Mouse (Mus musculus) stomach, postnatal 0 days (tissue): ENCODE measurements around the gene Zfhx3. TPM values are rescaled to one million over a fixed set of nuclear protein-coding genes. Genes with fewer than 3 reads are reported as not detected.
A peak's percentile ranks its signal among the peaks of the same experiment; 100 is the strongest.

Experiments
- ATAC-seq: fragments of 200-750 bp; cut with Nextera tagmentation; 2 replicates; pipeline ENCODE4 v1.8.0; 2017; ENCODE audit not compliant: low FRiP score, low TSS enrichment
- DNase-seq: peaks from one replicate; pipeline ENCODE4 v3.0.0-alpha.2; 2016; ENCODE audit warnings: low spot score
- H3K27ac ChIP-seq: fragments of 300-500 bp; sonication (generic); replicated peaks from 2 replicates; pipeline ENCODE4 v1.5.1; 2014; ENCODE audit warnings: mild to moderate bottlenecking, control low read depth
- H3K27me3 ChIP-seq: fragments of 300-500 bp; sonication (generic); 2 replicates; pipeline ENCODE4 v1.6.1; 2014; ENCODE audit warnings: low read length; ENCODE audit not compliant: control insufficient read depth, insufficient read depth
- H3K36me3 ChIP-seq: fragments of 300-500 bp; sonication (generic); 2 replicates; pipeline ENCODE4 v1.6.1; 2014; ENCODE audit warnings: low read length, mixed read lengths; ENCODE audit not compliant: control insufficient read depth, insufficient read depth
- H3K4me1 ChIP-seq: fragments of 300-500 bp; sonication (generic); replicated peaks from 2 replicates; pipeline ENCODE4 v1.6.1; 2014; ENCODE audit warnings: antibody characterized with exemption; ENCODE audit not compliant: control insufficient read depth, insufficient read depth
- H3K4me2 ChIP-seq: fragments of 300-500 bp; sonication (generic); replicated peaks from 2 replicates; pipeline ENCODE4 v1.6.1; 2014; ENCODE audit warnings: low read depth, mild to moderate bottlenecking, control low read depth, moderate library complexity
- H3K4me3 ChIP-seq: fragments of 300-500 bp; sonication (generic); 2 replicates; pipeline ENCODE4 v1.5.1; 2014; ENCODE audit warnings: low read depth, low read length, control low read depth
- H3K9ac ChIP-seq: fragments of 300-500 bp; sonication (generic); 2 replicates; pipeline ENCODE4 v1.6.1; 2014; ENCODE audit warnings: mild to moderate bottlenecking, low read length, control low read depth, mixed read lengths
- H3K9me3 ChIP-seq: fragments of 300-500 bp; sonication (generic); 2 replicates; pipeline ENCODE4 v1.6.1; 2016; ENCODE audit warnings: low read length; ENCODE audit not compliant: control insufficient read depth
- CTCF ChIP-seq: IDR thresholded peaks from 2 replicates; pipeline ENCODE4 v1.5.1; 2016; ENCODE audit warnings: antibody characterized with exemption, low read depth, mild to moderate bottlenecking, moderate library complexity
- EP300 ChIP-seq: optimal IDR thresholded peaks from 2 replicates; pipeline ENCODE3; 2016; ENCODE audit warnings: antibody characterized with exemption
- WGBS: fragments of 180-500 bp; shearing (Covaris S2); extraction: QIAGEN DNeasy Blood & Tissue Kit; methylation state at CpG from one replicate; pipeline ENCODE4 v1.1.7; 2014; 5-methylcytosine and 5-hydroxymethylcytosine counted together
- polyA plus RNA-seq: library from polyadenylated mRNA; unstranded; fragments of >200 nt; fragmentation: Nextera tagmentation; extraction: Ambion mirVana; gene quantifications from 2 replicates; pipeline ENCODE4 v1.2.1, GENCODE M21; 2015

Zfhx3 gene
- polyA plus RNA-seq, 1 experiment from 2014 or later, result 4.6 TPM

GRCm38 (mm10) chr8:108897347-108898100 is 955.1 kb downstream of the Zfhx3 start:
- peak overlapping the region; percentile 23; the same call in 1 of the 2 replicates for H3K9ac ChIP-seq
- no peaks in the 10 kb centered on the region for H3K9me3 ChIP-seq
- TF ChIP-seq EP300 (no peak), CTCF (no peak)
- no peaks in the 10 kb centered on the region for H3K27me3 ChIP-seq
- no peak for ATAC-seq
- peak; percentile 35 for DNase-seq
- no peaks in the 10 kb centered on the region for H3K36me3 ChIP-seq
- no peak overlapping the region for H3K4me2 ChIP-seq
- 38% methylated on average over 7 of the region's 7 CpGs for WGBS
- H3K4me3 ChIP-seq, result no peak overlapping the region
- H3K27ac ChIP-seq, result peak overlapping the region; percentile 84
- peaks cover 22% of the 10 kb centered on the region for H3K4me1 ChIP-seq

- Histone ChIP-seq H3K4me1 (peaks cover 22% of the 10 kb centered on the region), H3K9ac (no peak overlapping the region), H3K4me2 (no peak overlapping the region), H3K27ac (no peak overlapping the region), H3K4me3 (no peak overlapping the region), H3K9me3 (no peaks in the 10 kb centered on the region), H3K36me3 (no peaks in the 10 kb centered on the region), H3K27me3 (no peaks in the 10 kb centered on the region)
- no peak for TF ChIP-seq EP300
- TF ChIP-seq CTCF, result no peak
- 67% methylated on average over 14 of the region's 14 CpGs for WGBS
- DNase-seq (no peak), ATAC-seq (no peak)
Observed at GRCm38 (mm10) chr8:108899251-108899771, 956.9 kb downstream of the Zfhx3 start.

- ATAC-seq (no peak), DNase-seq (no peak)
- peaks cover 19% of the 10 kb centered on the region for H3K4me1 ChIP-seq
- no peak overlapping the region for H3K27ac ChIP-seq
- H3K27me3 ChIP-seq, result no peaks in the 10 kb centered on the region
- H3K4me2 ChIP-seq, result no peak overlapping the region
- 56% methylated on average over 10 of the region's 10 CpGs for WGBS
- no peaks in the 10 kb centered on the region for H3K9me3 ChIP-seq
- no peak overlapping the region for H3K9ac ChIP-seq
- H3K36me3 ChIP-seq, result no peaks in the 10 kb centered on the region
- no peak for TF ChIP-seq EP300
- TF ChIP-seq CTCF, result no peak
- H3K4me3 ChIP-seq, result no peak overlapping the region
Observed at GRCm38 (mm10) chr8:108900541-108900940, 958.1 kb downstream of the Zfhx3 start.

DNA sequence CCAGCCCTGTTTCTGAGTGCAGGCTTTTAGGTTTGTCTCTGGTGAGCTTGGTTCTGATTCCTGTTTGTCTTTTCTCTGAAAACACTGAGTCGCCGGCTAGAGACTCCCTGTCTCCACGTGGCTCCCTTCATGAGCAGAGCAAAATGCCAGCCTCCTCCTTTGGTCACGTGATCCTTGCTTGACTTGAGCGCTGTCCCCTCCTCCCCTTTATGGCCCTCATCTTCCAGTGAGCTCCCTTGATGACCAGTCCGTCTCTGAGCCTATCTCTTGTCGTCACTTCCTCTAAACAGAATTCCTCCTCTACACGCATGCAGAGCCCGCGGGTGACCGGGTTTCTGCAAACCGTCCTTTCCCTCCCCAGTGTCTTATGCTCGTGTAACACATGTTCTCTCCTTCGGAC is 958.8 kb downstream of the Zfhx3 start:
- WGBS, result 59% methylated on average over 14 of the region's 14 CpGs
- Histone ChIP-seq H3K9ac (no peak overlapping the region), H3K4me3 (no peak overlapping the region), H3K27me3 (no peaks in the 10 kb centered on the region), H3K4me1 (peaks cover 15% of the 10 kb centered on the region), H3K9me3 (no peaks in the 10 kb centered on the region), H3K27ac (no peak overlapping the region), H3K36me3 (no peaks in the 10 kb centered on the region), H3K4me2 (no peak overlapping the region)
- no peak for DNase-seq
- no peak for ATAC-seq
- no peak for TF ChIP-seq EP300
- no peak for TF ChIP-seq CTCF

DNA sequence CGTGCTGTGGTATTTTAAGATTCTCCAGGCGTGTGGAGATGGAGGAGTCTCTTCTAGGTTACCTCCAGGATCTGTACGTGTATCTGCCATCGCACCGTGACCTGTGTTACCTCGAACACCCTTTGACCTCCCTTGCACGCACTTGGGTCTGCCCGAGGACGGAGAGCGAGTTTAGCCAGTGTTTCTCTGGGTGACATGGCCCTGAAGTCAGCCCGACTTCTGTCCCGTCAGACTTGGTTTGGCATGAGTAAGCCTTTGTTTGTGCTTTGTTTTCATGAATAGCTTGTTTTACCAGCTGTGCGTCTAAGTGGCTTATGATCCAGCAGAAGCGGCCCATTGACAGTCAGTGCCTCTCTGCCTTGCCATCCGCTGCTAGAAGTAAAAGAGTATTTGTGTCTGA is 961.1 kb downstream of the Zfhx3 start:
- H3K36me3 ChIP-seq, result no peaks in the 10 kb centered on the region
- no peaks in the 10 kb centered on the region for H3K27me3 ChIP-seq
- DNase-seq, result no peak
- no peaks in the 10 kb centered on the region for H3K9me3 ChIP-seq
- no peak for TF ChIP-seq CTCF
- no peak for TF ChIP-seq EP300
- H3K4me2 ChIP-seq, result no peak overlapping the region
- peaks cover 3% of the 10 kb centered on the region for H3K4me1 ChIP-seq
- no peak for ATAC-seq
- 48% methylated on average over 15 of the region's 15 CpGs for WGBS
- H3K9ac ChIP-seq, result no peak overlapping the region
- H3K4me3 ChIP-seq, result no peak overlapping the region
- no peak overlapping the region for H3K27ac ChIP-seq

- 52% methylated on average over 11 of the region's 11 CpGs for WGBS
- no peak for ATAC-seq
- Histone ChIP-seq H3K36me3 (no peaks in the 10 kb centered on the region), H3K27me3 (no peaks in the 10 kb centered on the region), H3K9ac (no peak overlapping the region), H3K27ac (no peak overlapping the region), H3K4me1 (peaks cover 3% of the 10 kb centered on the region), H3K4me2 (no peak overlapping the region), H3K9me3 (no peaks in the 10 kb centered on the region), H3K4me3 (no peak overlapping the region)
- TF ChIP-seq CTCF, result no peak
- TF ChIP-seq EP300, result no peak
- DNase-seq, result no peak
Observed at GRCm38 (mm10) chr8:108904288-108904971, 962.0 kb downstream of the Zfhx3 start.
